Mouse (Mus musculus): ENCODE data around the gene Sh3bgr.
A peak's percentile ranks its signal among the peaks of the same experiment; 100 is the strongest.

Sh3bgr gene

DNA sequence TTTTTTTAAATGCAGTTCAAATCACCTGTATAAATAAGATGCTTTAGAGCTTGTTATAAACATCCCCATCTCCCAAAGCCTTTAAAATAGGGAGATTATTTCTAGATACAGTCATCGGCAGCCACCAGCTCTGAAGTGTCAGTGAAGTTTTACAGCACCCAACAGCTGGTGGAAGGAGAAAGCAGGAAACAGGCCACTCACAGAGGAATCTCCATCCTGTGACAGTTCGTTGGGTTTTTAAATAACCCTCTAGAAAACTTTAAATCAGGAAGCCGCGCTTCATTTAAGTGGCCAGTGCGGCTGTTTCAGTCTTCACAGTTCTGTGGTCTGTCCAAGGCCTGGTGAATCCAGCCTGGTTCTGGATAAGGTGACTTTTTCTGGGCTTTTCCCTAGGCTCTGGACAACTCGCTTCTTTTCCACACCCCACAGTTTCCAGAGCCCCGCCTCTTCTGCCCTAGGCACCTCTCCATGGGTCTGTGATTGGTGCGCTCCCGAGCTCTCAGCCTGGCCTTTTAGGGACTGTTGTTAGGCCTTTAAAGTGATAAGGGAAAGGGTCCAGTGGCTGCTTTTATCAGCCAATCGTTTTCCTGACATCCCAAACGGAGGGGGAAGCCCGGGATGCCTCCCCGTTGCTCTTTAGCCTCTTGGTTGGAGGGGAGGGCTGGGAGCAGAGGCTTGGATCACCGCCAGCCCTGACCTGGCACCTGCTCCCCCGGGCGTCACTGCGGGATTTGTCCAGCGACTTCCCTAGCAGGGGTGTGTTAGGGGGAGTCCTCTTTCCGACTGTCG is at the start of gene Sh3bgr:
Gene Sh3bgr (plus strand): TSS at position 538 of the 789 bp plus-strand sequence.
- DNase-seq (ENCODE audit: low spot score), result peak; percentile 65

DNA sequence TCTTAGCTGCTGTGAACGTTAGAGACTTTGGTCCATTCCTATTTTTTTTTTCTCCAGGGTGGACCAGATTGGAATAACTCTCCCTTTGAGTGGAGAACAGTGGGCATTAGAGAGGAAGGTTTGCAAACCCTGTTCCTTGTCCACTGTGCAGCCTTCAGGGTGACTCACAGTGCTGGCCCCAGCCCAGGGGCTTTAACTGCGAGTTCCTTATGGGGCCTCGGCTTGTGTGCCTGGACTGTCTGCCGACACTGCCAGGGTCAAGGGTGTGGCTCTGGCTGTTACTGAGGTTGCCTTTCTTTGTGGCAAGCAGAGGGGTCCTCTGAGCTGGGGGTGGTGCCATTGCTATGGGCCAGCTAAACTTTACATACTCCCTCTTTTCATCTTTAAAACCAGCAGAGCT is 49.3 kb upstream of the Sh3bgr start:
- no peak for DNase-seq (ENCODE audit: low spot score)

GRCm38 (mm10) chr16:96151551-96151950 is 48.7 kb upstream of the Sh3bgr start:
- peak; percentile 67 for DNase-seq (ENCODE audit: low spot score)

DNA sequence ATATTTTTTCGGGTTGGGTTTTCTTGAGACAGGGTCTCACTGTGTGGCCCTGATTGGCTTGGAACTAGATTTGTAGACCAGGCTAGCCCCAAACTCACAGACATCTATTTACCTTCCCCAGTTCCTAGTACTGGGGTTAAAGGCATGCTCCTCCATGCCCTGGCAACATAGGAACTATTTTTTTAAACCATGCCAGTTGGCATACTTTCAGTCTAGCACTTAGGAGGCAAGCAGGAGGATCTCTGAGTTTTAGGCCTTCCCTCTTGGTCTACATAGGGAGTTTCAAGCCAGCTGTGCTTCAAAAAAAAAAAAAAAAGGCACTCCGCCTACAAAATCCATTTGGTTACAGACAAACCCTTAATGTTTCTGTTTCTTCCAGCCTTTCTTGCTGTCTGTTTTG is 45.8 kb upstream of the Sh3bgr start:
- DNase-seq (ENCODE audit: low spot score), result no peak

DNA sequence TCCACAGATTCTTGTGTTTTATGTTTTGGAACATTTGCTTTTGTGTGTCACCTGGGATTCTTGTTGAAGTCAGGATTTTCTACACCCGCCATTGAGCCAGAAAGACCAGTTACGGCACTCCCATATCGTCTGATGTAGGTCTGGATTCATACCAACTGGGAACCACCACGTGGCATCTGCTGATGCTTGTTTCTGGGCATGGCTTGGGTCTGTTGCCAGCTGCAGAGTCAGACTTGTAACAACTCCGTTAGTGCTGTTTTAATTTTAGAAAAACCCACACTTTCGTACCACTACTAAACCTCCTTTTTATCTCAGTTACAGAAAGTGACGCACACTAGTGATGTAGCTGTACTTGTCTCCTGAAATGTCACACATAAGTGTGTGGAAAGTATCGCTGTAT is 44.2 kb upstream of the Sh3bgr start:
- DNase-seq (ENCODE audit: low spot score), result no peak

DNA sequence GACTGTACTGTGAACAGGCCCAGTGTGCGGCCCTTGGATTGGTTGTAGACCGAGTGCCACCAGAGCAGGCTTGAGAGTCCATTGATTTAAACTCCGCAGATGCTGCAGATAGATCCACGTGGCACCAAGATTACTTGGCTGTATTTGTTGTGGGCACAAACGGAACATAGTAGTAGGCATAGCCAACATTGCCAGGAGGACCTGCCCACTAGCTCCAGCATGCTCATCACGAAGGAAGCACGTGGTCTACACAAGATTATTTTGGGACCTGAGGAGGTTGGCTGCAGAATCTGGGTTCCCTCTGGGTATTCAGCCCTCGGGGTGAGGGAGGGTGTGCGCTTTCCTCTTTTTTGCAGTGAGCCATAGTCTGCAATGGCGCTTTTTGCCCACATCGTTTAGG is 43.1 kb upstream of the Sh3bgr start:
- no peak for DNase-seq (ENCODE audit: low spot score)

DNA sequence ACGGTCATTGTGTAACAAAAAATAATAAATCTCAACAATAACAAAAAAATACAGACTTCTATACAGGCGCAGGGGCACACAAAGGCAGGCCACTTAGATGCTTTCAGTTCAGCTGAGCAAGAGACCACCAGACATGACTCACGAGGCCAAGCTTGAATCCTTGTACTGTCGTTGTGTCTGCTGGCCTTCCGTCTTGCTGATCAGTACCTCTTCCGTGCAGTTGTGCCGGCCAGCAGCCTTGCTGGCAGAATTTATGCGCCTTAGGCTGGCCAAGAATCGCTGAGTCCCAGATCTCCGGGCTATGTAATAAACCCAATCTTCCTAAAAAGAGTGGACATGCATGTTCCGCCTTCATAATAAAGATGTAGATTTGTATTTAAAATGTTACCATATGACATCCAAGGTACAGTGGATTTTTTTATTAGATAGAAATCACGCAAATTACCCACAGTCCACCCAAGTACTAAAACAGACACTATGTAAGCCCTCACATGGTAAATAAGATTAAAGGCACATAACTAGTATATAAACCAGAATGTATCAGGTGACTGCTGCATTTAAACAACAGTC is 41.7 kb upstream of the Sh3bgr start:
- DNase-seq (ENCODE audit: low spot score), result no peak

- DNase-seq (ENCODE audit: low spot score), result peak; percentile 32
These were observed 41.0 kb upstream of the Sh3bgr start for GRCm38 (mm10) chr16:96159091-96159731.

- DNase-seq (ENCODE audit: low spot score), result no peak
These were observed 40.4 kb upstream of the Sh3bgr start for GRCm38 (mm10) chr16:96159794-96160346.

- no peak for DNase-seq (ENCODE audit: low spot score)
These were observed 39.3 kb upstream of the Sh3bgr start for GRCm38 (mm10) chr16:96160927-96161326.

GRCm38 (mm10) chr16:96161336-96161735 is 38.9 kb upstream of the Sh3bgr start:
- no peak for DNase-seq (ENCODE audit: low spot score)

DNA sequence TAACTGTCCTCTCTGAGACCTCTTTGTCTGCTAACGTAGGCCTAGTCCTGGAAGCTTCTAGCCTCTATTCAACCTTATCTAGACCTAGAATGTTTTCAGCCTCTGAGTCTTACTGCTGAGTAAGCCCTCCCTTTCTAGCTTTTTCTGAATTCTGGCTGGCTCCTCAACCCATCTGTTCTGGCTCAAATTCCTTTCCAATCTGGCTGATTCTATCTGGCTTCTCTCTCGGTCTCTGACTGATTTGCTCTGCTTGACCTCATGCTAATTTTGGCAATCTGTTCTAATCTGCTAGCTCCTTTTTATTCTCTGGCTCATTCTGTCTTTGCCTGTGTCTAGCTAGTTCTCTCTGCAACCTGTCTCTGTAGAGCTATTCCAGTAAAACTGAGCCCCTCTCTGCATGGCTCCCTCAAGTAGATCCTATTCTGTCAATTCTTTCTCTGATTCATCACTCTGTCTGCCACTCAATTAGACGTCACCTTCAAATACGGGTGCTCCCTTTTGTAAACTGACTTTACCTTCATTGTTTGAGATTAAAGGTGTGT is 34.5 kb upstream of the Sh3bgr start:
- DNase-seq (ENCODE audit: low spot score), result no peak

- DNase-seq (ENCODE audit: low spot score), result no peak
These were observed 31.4 kb upstream of the Sh3bgr start for GRCm38 (mm10) chr16:96168837-96169236.

- DNase-seq (ENCODE audit: low spot score), result no peak
These were observed 26.6 kb upstream of the Sh3bgr start for GRCm38 (mm10) chr16:96173648-96174047.

GRCm38 (mm10) chr16:96175399-96175798 is 24.9 kb upstream of the Sh3bgr start:
- DNase-seq (ENCODE audit: low spot score), result peak; percentile 86

GRCm38 (mm10) chr16:96179156-96179555 is 21.1 kb upstream of the Sh3bgr start:
- DNase-seq (ENCODE audit: low spot score), result no peak

DNA sequence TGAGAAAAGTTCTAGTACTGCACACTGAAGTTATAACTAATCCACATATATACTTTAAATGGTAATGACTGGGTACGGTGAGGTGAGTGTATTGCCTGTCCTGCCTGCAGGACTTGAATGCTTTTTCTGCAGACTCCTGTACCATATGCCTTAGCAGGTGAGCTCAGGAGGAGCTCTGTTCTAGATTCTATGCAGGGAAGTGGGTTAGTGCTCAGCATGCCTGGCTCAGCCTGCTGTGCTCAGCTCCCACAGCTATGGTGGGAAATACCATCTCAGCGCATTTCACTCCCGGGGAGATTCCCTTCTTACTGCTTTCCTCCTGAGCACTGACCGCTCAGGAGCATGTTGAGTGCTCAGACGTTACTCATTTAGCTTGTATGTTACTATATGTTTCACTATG is 12.6 kb upstream of the Sh3bgr start:
- no peak for DNase-seq (ENCODE audit: low spot score)

- DNase-seq (ENCODE audit: low spot score), result peak; percentile 99
These were observed 8.4 kb upstream of the Sh3bgr start, which contains the start of gene Lca5l for GRCm38 (mm10) chr16:96191531-96192506. Gene Lca5l (minus strand): TSS chr16:96192271.

DNA sequence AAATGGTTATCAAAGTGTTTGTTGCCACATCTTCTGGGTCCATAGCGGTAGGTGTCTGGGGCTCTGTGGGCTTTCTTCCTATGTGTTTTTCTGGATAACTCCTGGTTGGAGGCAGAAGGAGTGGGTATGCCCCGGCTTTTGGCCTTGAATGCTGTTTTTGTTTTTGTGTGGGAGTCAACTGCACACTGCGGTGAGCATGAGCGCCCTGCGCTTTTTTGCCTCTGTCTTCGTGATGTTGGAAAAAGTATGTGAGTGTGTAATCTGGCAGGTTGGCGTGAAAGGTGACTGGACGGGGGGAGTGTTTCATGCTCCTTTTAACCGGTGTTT is 415 bp downstream of the Sh3bgr start:
- no peak for DNase-seq (ENCODE audit: low spot score)

GRCm38 (mm10) chr16:96201485-96202232 is 1.4 kb downstream of the Sh3bgr start:
- no peak for DNase-seq (ENCODE audit: low spot score)

GRCm38 (mm10) chr16:96209789-96210188 is 9.5 kb downstream of the Sh3bgr start:
- no peak for DNase-seq (ENCODE audit: low spot score)
